Mouse (Mus musculus): ENCODE data around the gene Gm36210. TPM values are rescaled to one million over a fixed set of nuclear protein-coding genes. Genes with fewer than 3 reads are reported as not detected.

Gene Gm36210
- polyA plus RNA-seq, 1 experiment from 2014 or later, result 0.35 TPM

DNA sequence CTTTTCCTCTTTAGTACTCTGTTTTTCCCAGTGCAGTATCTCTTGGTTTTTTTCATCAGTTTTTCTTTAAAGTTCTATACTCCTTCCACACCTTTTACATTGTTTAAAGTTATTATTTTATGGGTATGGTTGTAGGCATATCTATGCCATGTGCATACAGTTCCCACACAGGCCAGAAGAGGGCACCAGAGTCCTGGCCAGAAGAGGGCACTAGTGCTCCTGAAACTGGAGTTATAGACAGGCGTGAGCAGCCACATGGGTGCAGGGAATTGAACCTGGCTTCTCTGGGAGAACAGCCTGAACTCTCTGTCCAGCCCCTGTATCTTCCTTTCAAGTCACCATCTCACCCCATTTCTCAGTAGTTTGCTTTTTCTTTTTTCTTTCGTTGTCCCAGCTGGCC is 32.1 kb upstream of the Gm36210 start:
- Histone ChIP-seq H3K9me3 (ENCODE audit: control insufficient read depth, low read length) (no peaks in the 10 kb centered on the region; the same call in 1 of the 2 replicates), H3K4me2 (ENCODE audit: low read depth, low read length) (no peak overlapping the region), H3K4me1 (ENCODE audit: control insufficient read depth, insufficient read depth, low read length) (no peaks in the 10 kb centered on the region), H3K4me3 (ENCODE audit: low read depth, low read length) (no peak overlapping the region), H3K36me3 (ENCODE audit: control insufficient read depth, insufficient read depth, low read length) (no peaks in the 10 kb centered on the region), H3K27ac (replicated peaks; ENCODE audit: low read depth, low read length) (no peak overlapping the region), H3K9ac (ENCODE audit: low read depth, low read length) (no peak overlapping the region), H3K27me3 (replicated peaks; ENCODE audit: control insufficient read depth, insufficient read depth, low read length) (no peaks in the 10 kb centered on the region)
- WGBS, result 31% methylated on average over 2 of the region's 2 CpGs
- ATAC-seq (ENCODE audit: low read depth), result no peak
- peak; percentile 45 for DNase-seq (ENCODE audit: low spot score)

GRCm38 (mm10) chr7:4937392-4937791 is 31.1 kb upstream of the Gm36210 start:
- no peak overlapping the region for H3K4me3 ChIP-seq (ENCODE audit: low read depth, low read length)
- H3K27me3 ChIP-seq (replicated peaks; ENCODE audit: control insufficient read depth, insufficient read depth, low read length), result no peaks in the 10 kb centered on the region
- H3K9me3 ChIP-seq (ENCODE audit: control insufficient read depth, low read length), result no peaks in the 10 kb centered on the region; the same call in 1 of the 2 replicates
- no peak overlapping the region for H3K4me2 ChIP-seq (ENCODE audit: low read depth, low read length)
- ATAC-seq (ENCODE audit: low read depth), result no peak
- no peaks in the 10 kb centered on the region for H3K4me1 ChIP-seq (ENCODE audit: control insufficient read depth, insufficient read depth, low read length)
- H3K9ac ChIP-seq (ENCODE audit: low read depth, low read length), result no peak overlapping the region
- no peak overlapping the region for H3K27ac ChIP-seq (replicated peaks; ENCODE audit: low read depth, low read length)
- no peaks in the 10 kb centered on the region for H3K36me3 ChIP-seq (ENCODE audit: control insufficient read depth, insufficient read depth, low read length)
- 75% methylated on average over 8 of the region's 11 CpGs for WGBS
- DNase-seq (ENCODE audit: low spot score), result no peak

GRCm38 (mm10) chr7:4936832-4937231 is 30.5 kb upstream of the Gm36210 start:
- Histone ChIP-seq H3K4me3 (ENCODE audit: low read depth, low read length) (no peak overlapping the region), H3K27me3 (replicated peaks; ENCODE audit: control insufficient read depth, insufficient read depth, low read length) (no peaks in the 10 kb centered on the region), H3K9ac (ENCODE audit: low read depth, low read length) (no peak overlapping the region), H3K27ac (replicated peaks; ENCODE audit: low read depth, low read length) (no peak overlapping the region), H3K4me1 (ENCODE audit: control insufficient read depth, insufficient read depth, low read length) (no peaks in the 10 kb centered on the region), H3K4me2 (ENCODE audit: low read depth, low read length) (no peak overlapping the region), H3K9me3 (ENCODE audit: control insufficient read depth, low read length) (no peaks in the 10 kb centered on the region; the same call in 1 of the 2 replicates), H3K36me3 (ENCODE audit: control insufficient read depth, insufficient read depth, low read length) (no peaks in the 10 kb centered on the region)
- ATAC-seq (ENCODE audit: low read depth), result no peak
- no peak for DNase-seq (ENCODE audit: low spot score)
- 73% methylated on average over 10 of the region's 10 CpGs for WGBS

- Histone ChIP-seq H3K4me3 (ENCODE audit: low read depth, low read length) (no peak overlapping the region), H3K9ac (ENCODE audit: low read depth, low read length) (no peak overlapping the region)
Observed at GRCm38 (mm10) chr7:4934160-4934914, 28.0 kb upstream of the Gm36210 start.

GRCm38 (mm10) chr7:4933103-4933502 is 26.8 kb upstream of the Gm36210 start:
- Histone ChIP-seq H3K36me3 (ENCODE audit: control insufficient read depth, insufficient read depth, low read length) (no peaks in the 10 kb centered on the region), H3K9ac (ENCODE audit: low read depth, low read length) (no peak overlapping the region), H3K27ac (replicated peaks; ENCODE audit: low read depth, low read length) (no peak overlapping the region), H3K4me3 (ENCODE audit: low read depth, low read length) (no peak overlapping the region), H3K27me3 (replicated peaks; ENCODE audit: control insufficient read depth, insufficient read depth, low read length) (no peaks in the 10 kb centered on the region), H3K9me3 (ENCODE audit: control insufficient read depth, low read length) (no peaks in the 10 kb centered on the region; the same call in 1 of the 2 replicates), H3K4me2 (ENCODE audit: low read depth, low read length) (no peak overlapping the region), H3K4me1 (ENCODE audit: control insufficient read depth, insufficient read depth, low read length) (no peaks in the 10 kb centered on the region)
- WGBS, result 70% methylated on average over 12 of the region's 12 CpGs
- DNase-seq (ENCODE audit: low spot score) (no peak), ATAC-seq (ENCODE audit: low read depth) (no peak)

More at GRCm38 (mm10) chr7:4934160-4934914, 28.0 kb upstream of the Gm36210 start:
- DNase-seq (ENCODE audit: low spot score) (no peak), ATAC-seq (ENCODE audit: low read depth) (no peak)
- Histone ChIP-seq H3K9me3 (ENCODE audit: control insufficient read depth, low read length) (no peaks in the 10 kb centered on the region; the same call in 1 of the 2 replicates), H3K36me3 (ENCODE audit: control insufficient read depth, insufficient read depth, low read length) (no peaks in the 10 kb centered on the region), H3K4me1 (ENCODE audit: control insufficient read depth, insufficient read depth, low read length) (no peaks in the 10 kb centered on the region), H3K27me3 (replicated peaks; ENCODE audit: control insufficient read depth, insufficient read depth, low read length) (no peaks in the 10 kb centered on the region), H3K4me2 (ENCODE audit: low read depth, low read length) (no peak overlapping the region), H3K27ac (replicated peaks; ENCODE audit: low read depth, low read length) (no peak overlapping the region)
- WGBS, result 83% methylated on average over 4 of the region's 4 CpGs

- Histone ChIP-seq H3K36me3 (ENCODE audit: control insufficient read depth, insufficient read depth, low read length) (no peaks in the 10 kb centered on the region), H3K9ac (ENCODE audit: low read depth, low read length) (0 out of 2 replicates have a peak overlapping the region, but pooled peaks have one; percentile 3), H3K4me2 (ENCODE audit: low read depth, low read length) (no peak overlapping the region), H3K27me3 (replicated peaks; ENCODE audit: control insufficient read depth, insufficient read depth, low read length) (no peaks in the 10 kb centered on the region), H3K4me3 (ENCODE audit: low read depth, low read length) (no peak overlapping the region), H3K9me3 (ENCODE audit: control insufficient read depth, low read length) (no peaks in the 10 kb centered on the region), H3K27ac (replicated peaks; ENCODE audit: low read depth, low read length) (no peak overlapping the region), H3K4me1 (ENCODE audit: control insufficient read depth, insufficient read depth, low read length) (peaks cover 30% of the 10 kb centered on the region)
- DNase-seq (ENCODE audit: low spot score), result no peak
- no peak for ATAC-seq (ENCODE audit: low read depth)
- WGBS, result 81% methylated on average over 17 of the region's 17 CpGs
Observed at GRCm38 (mm10) chr7:4928323-4928722, 22.0 kb upstream of the Gm36210 start.

DNA sequence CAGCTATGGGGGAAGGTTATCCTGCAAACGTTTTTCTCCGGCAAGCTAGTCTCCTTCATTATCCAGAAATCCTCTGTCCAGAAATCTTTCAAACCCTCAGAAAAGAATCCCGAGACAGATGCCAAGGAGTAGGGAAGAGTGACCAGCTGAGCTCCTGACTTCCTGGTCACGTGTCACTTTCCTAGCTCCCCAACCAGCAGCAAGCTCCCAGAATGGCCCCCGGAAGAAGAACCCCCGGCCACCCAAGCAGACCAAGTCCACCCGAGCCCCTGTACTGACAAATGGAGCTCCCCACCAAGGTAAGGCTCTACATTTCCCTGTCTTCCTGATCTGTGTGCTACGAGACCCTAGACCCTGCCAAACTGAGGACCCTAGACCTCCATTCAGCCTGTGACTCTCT is 21.4 kb upstream of the Gm36210 start:
- H3K27ac ChIP-seq (replicated peaks; ENCODE audit: low read depth, low read length), result no peak overlapping the region
- ATAC-seq (ENCODE audit: low read depth) (no peak), DNase-seq (ENCODE audit: low spot score) (no peak)
- H3K9me3 ChIP-seq (ENCODE audit: control insufficient read depth, low read length), result no peaks in the 10 kb centered on the region
- H3K36me3 ChIP-seq (ENCODE audit: control insufficient read depth, insufficient read depth, low read length), result no peaks in the 10 kb centered on the region
- no peak overlapping the region for H3K4me2 ChIP-seq (ENCODE audit: low read depth, low read length)
- no peaks in the 10 kb centered on the region for H3K27me3 ChIP-seq (replicated peaks; ENCODE audit: control insufficient read depth, insufficient read depth, low read length)
- 41% methylated on average over 7 of the region's 8 CpGs for WGBS
- no peak overlapping the region for H3K4me3 ChIP-seq (ENCODE audit: low read depth, low read length)
- peak overlapping the region; percentile 3; the same call in 1 of the 2 replicates for H3K9ac ChIP-seq (ENCODE audit: low read depth, low read length)
- H3K4me1 ChIP-seq (ENCODE audit: control insufficient read depth, insufficient read depth, low read length), result peaks cover 36% of the 10 kb centered on the region

DNA sequence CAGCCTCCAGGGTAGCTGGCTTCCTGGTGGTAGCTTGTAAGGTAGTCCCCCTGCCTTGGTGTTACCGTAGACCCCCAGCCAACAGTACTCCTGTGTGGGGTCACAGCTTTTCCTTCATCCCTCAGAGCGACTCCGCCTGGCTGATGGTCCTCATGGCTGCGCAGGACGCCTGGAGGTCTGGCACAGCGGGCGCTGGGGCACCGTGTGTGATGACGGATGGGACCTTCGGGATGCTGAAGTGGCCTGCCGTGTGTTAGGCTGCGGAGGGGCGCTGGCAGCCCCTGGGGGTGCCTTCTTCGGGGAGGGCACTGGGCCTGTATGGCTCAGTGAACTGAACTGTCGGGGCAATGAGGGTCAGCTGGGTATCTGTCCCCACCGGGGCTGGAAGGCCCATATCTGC is 20.5 kb upstream of the Gm36210 start:
- no peak for ATAC-seq (ENCODE audit: low read depth)
- H3K9ac ChIP-seq (ENCODE audit: low read depth, low read length), result 0 out of 2 replicates have a peak overlapping the region, but pooled peaks have one; percentile 14

More for the DNA sequence above, 20.5 kb upstream of the Gm36210 start:
- no peak overlapping the region for H3K4me2 ChIP-seq (ENCODE audit: low read depth, low read length)
- H3K27me3 ChIP-seq (replicated peaks; ENCODE audit: control insufficient read depth, insufficient read depth, low read length), result no peaks in the 10 kb centered on the region
- H3K9me3 ChIP-seq (ENCODE audit: control insufficient read depth, low read length), result no peaks in the 10 kb centered on the region
- DNase-seq (ENCODE audit: low spot score), result no peak
- no peak overlapping the region for H3K4me3 ChIP-seq (ENCODE audit: low read depth, low read length)
- 69% methylated on average over 15 of the region's 16 CpGs for WGBS
- no peaks in the 10 kb centered on the region for H3K36me3 ChIP-seq (ENCODE audit: control insufficient read depth, insufficient read depth, low read length)
- peaks cover 40% of the 10 kb centered on the region for H3K4me1 ChIP-seq (ENCODE audit: control insufficient read depth, insufficient read depth, low read length)
- H3K27ac ChIP-seq (replicated peaks; ENCODE audit: low read depth, low read length), result no peak overlapping the region

All from embryonic facial prominence, embryonic 14.5 days (tissue).